Mouse (Mus musculus) MEL (cell line): ENCODE data around the gene Ankrd34c. TPM values are rescaled to one million over a fixed set of nuclear protein-coding genes. Genes with fewer than 3 reads are reported as not detected.
A peak's percentile ranks its signal among the peaks of the same experiment; 100 is the strongest.

Source experiments
- DNase-seq: peaks from one replicate; pipeline ENCODE4 v3.0.0; 2011; ENCODE audit warnings: low read depth, low spot score
- H3K27ac ChIP-seq: 2 replicates; pipeline ENCODE4 v1.5.1; 2012; ENCODE audit warnings: low read depth, mild to moderate bottlenecking, control low read depth, low read length, moderate library complexity; ENCODE audit not compliant: control insufficient read depth
- H3K27me3 ChIP-seq, 2 experiments: fragments of 150-350 bp in 1 of 2; sonication (generic) in 1 of 2; 2 replicates each; pipeline ENCODE4 v1.6.1; 2012; ENCODE audit warnings: low read length in 2 of 2, mild to moderate bottlenecking in 2 of 2, improper control_type of control experiment in 1 of 2, moderate library complexity in 1 of 2; ENCODE audit not compliant: insufficient read depth in 2 of 2, control insufficient read depth in 1 of 2
- H3K36me3 ChIP-seq, 2 experiments: 2 replicates each; pipeline ENCODE4 v1.6.1; 2012 to 2014; ENCODE audit warnings: low read length in 2 of 2, improper control_type of control experiment in 1 of 2, inconsistent platforms in 1 of 2, mild to moderate bottlenecking in 1 of 2; ENCODE audit not compliant: insufficient read depth in 2 of 2, control insufficient read depth in 1 of 2
- H3K4me1 ChIP-seq, 2 experiments: fragments of 150-350 bp in 1 of 2; sonication (generic) in 1 of 2; 2 replicates each; pipeline ENCODE4 v1.6.1; 2012; ENCODE audit warnings: low read length in 2 of 2, improper control_type of control experiment in 1 of 2, mild to moderate bottlenecking in 1 of 2; ENCODE audit not compliant: insufficient read depth in 2 of 2, control insufficient read depth in 1 of 2
- H3K4me3 ChIP-seq, 2 experiments: fragments of 150-350 bp in 1 of 2; sonication (generic) in 1 of 2; 2 replicates each; pipeline ENCODE4 v1.5.1; 2012; ENCODE audit warnings: low read depth in 2 of 2, low read length in 2 of 2, mild to moderate bottlenecking in 2 of 2, moderate library complexity in 2 of 2, control low read depth in 1 of 2, improper control_type of control experiment in 1 of 2; ENCODE audit not compliant: control insufficient read depth in 1 of 2, insufficient read depth in 1 of 2
- H3K79me2 ChIP-seq: 2 replicates; pipeline ENCODE4 v1.6.1; 2012; ENCODE audit warnings: mild to moderate bottlenecking, low read length, moderate library complexity; ENCODE audit not compliant: control insufficient read depth, poor library complexity, insufficient read depth
- H3K9ac ChIP-seq: 2 replicates; pipeline ENCODE4 v1.6.1; 2012; ENCODE audit warnings: low read depth, mild to moderate bottlenecking, control low read depth, low read length, moderate library complexity; ENCODE audit not compliant: control insufficient read depth, poor library complexity, severe bottlenecking
- H3K9me3 ChIP-seq: fragments of 150-350 bp; sonication (generic); replicated peaks from 2 replicates; pipeline ENCODE4 v1.6.1; 2012; ENCODE audit warnings: mild to moderate bottlenecking, low read length, improper control_type of control experiment, moderate library complexity; ENCODE audit not compliant: insufficient read depth
- E2F4 ChIP-seq: IDR thresholded peaks from 2 replicates; pipeline ENCODE4 v1.6.1; 2011; ENCODE audit warnings: low read depth, low read length, improper control_type of control experiment, borderline replicate concordance
- EP300 ChIP-seq, 2 experiments: IDR thresholded peaks; 2 replicates each; pipeline ENCODE4 v1.6.1; 2011; ENCODE audit warnings: improper control_type of control experiment in 2 of 2, low read length in 2 of 2, low read depth in 1 of 2, mild to moderate bottlenecking in 1 of 2
- GABPA ChIP-seq: IDR thresholded peaks from 2 replicates; pipeline ENCODE4 v1.6.1; 2012; ENCODE audit warnings: low read depth, mild to moderate bottlenecking, inconsistent platforms, low read length, improper control_type of control experiment, moderate library complexity
- GATA1 ChIP-seq: IDR thresholded peaks from 2 replicates; pipeline ENCODE4 v1.6.1; 2011; ENCODE audit warnings: low read depth, low read length, improper control_type of control experiment
- HCFC1 ChIP-seq: IDR thresholded peaks from 2 replicates; pipeline ENCODE4 v1.6.1; 2012; ENCODE audit warnings: low read depth, mild to moderate bottlenecking, inconsistent platforms, low read length, improper control_type of control experiment, moderate library complexity
- JUND ChIP-seq: IDR thresholded peaks from 2 replicates; pipeline ENCODE4 v1.6.1; 2011; ENCODE audit warnings: low read depth, mild to moderate bottlenecking, improper control_type of control experiment, low read length
- MAFK ChIP-seq: IDR thresholded peaks from 2 replicates; pipeline ENCODE4 v1.6.1; 2011; ENCODE audit warnings: low read depth, mild to moderate bottlenecking, low read length, improper control_type of control experiment, borderline replicate concordance
- MAX ChIP-seq: IDR thresholded peaks from 2 replicates; pipeline ENCODE4 v1.6.1; 2011; ENCODE audit warnings: low read length, improper control_type of control experiment
- MEF2A ChIP-seq: IDR thresholded peaks from 2 replicates; pipeline ENCODE4 v1.6.1; 2014; ENCODE audit warnings: low read depth, mild to moderate bottlenecking, inconsistent platforms, low read length, improper control_type of control experiment; ENCODE audit not compliant: poor library complexity, insufficient replicate concordance, severe bottlenecking; ENCODE audit errors: extremely low read depth
- MYB ChIP-seq: IDR thresholded peaks from 2 replicates; pipeline ENCODE4 v1.6.1; 2011; ENCODE audit warnings: mild to moderate bottlenecking, low read depth, low read length, improper control_type of control experiment
- NRF1 ChIP-seq: IDR thresholded peaks from 2 replicates; pipeline ENCODE4 v1.6.1; 2014; ENCODE audit warnings: low read depth, mild to moderate bottlenecking, inconsistent platforms, low read length, improper control_type of control experiment, moderate library complexity; ENCODE audit not compliant: poor library complexity, insufficient read depth, severe bottlenecking
- POLR2AphosphoS2 ChIP-seq: IDR thresholded peaks from 2 replicates; pipeline ENCODE4 v1.6.1; 2011; ENCODE audit warnings: low read length, improper control_type of control experiment
- RAD21 ChIP-seq: IDR thresholded peaks from 2 replicates; pipeline ENCODE4 v1.6.1; 2011; ENCODE audit warnings: mild to moderate bottlenecking, low read depth, low read length, improper control_type of control experiment
- RCOR1 ChIP-seq: IDR thresholded peaks from 2 replicates; pipeline ENCODE4 v1.6.1; 2012; ENCODE audit warnings: low read depth, mild to moderate bottlenecking, inconsistent platforms, low read length, improper control_type of control experiment
- TBP ChIP-seq: IDR thresholded peaks from 2 replicates; pipeline ENCODE4 v1.8.0; 2011; ENCODE audit warnings: low read depth, low read length, improper control_type of control experiment
- USF1 ChIP-seq: IDR thresholded peaks from 2 replicates; pipeline ENCODE4 v1.6.1; 2014; ENCODE audit warnings: low read depth, mild to moderate bottlenecking, inconsistent platforms, low read length, improper control_type of control experiment, moderate library complexity
- USF2 ChIP-seq, 2 experiments: IDR thresholded peaks; 2 replicates each; pipeline ENCODE4 v1.6.1; 2011 to 2012; ENCODE audit warnings: improper control_type of control experiment in 2 of 2, low read length in 2 of 2, borderline replicate concordance in 1 of 2, inconsistent platforms in 1 of 2, low read depth in 1 of 2, mild to moderate bottlenecking in 1 of 2; ENCODE audit not compliant: insufficient read depth in 1 of 2
- ZC3H11A ChIP-seq: IDR thresholded peaks from 2 replicates; pipeline ENCODE4 v1.6.1; 2012; ENCODE audit warnings: low read depth, mild to moderate bottlenecking, inconsistent platforms, low read length, improper control_type of control experiment
- ZKSCAN1 ChIP-seq: IDR thresholded peaks from 2 replicates; pipeline ENCODE4 v1.6.1; 2012; ENCODE audit warnings: low read depth, mild to moderate bottlenecking, inconsistent platforms, low read length, improper control_type of control experiment, moderate library complexity
- ZMIZ1 ChIP-seq: IDR thresholded peaks from 2 replicates; pipeline ENCODE4 v1.6.1; 2012; ENCODE audit warnings: low read depth, mild to moderate bottlenecking, inconsistent platforms, low read length, improper control_type of control experiment, moderate library complexity
- ZNF384 ChIP-seq: IDR thresholded peaks from 2 replicates; pipeline ENCODE4 v1.6.1; 2012; ENCODE audit warnings: low read depth, mild to moderate bottlenecking, inconsistent platforms, low read length, improper control_type of control experiment
- polyA plus RNA-seq, 2 experiments: library from polyadenylated mRNA; stranded (reverse) in 1 of 2; unstranded in 1 of 2; fragments of >175 nt in 1 of 2; fragments of >200 nt in 1 of 2; gene quantifications; 2 replicates each; pipeline versions ENCODE4 v1.2.1 to v1.2.4; 2012; ENCODE audit warnings: low replicate concordance in 2 of 2, low read depth in 1 of 2; ENCODE audit not compliant: insufficient read length in 2 of 2, insufficient read depth in 1 of 2, missing spikeins in 1 of 2
- total RNA-seq: library from RNA; depleted of rRNA; stranded (reverse); fragments of 300-350 nt; gene quantifications from 2 replicates; pipeline ENCODE4 v1.2.3, GENCODE M21; 2012

Ankrd34c gene
- total and polyA plus RNA-seq, 3 experiments: not detected

- DNase-seq: no peak
- Histone ChIP-seq H3K4me3 (no peak overlapping the region), H3K27me3 (no peaks in the 10 kb centered on the region), H3K9me3 (no peaks in the 10 kb centered on the region), H3K4me1 (no peaks in the 10 kb centered on the region), H3K79me2 (no peaks in the 10 kb centered on the region), H3K9ac (no peak overlapping the region), H3K36me3 (no peaks in the 10 kb centered on the region), H3K27ac (no peak overlapping the region)
- no peak for TF ChIP-seq NRF1
- no peak for TF ChIP-seq ZMIZ1
- no peak for TF ChIP-seq E2F4
- no peak for TF ChIP-seq ZC3H11A
- TF ChIP-seq JUND: no peak
Observed at GRCm38 (mm10) chr9:89737888-89738287, 387 bp downstream of the Ankrd34c start.

DNA sequence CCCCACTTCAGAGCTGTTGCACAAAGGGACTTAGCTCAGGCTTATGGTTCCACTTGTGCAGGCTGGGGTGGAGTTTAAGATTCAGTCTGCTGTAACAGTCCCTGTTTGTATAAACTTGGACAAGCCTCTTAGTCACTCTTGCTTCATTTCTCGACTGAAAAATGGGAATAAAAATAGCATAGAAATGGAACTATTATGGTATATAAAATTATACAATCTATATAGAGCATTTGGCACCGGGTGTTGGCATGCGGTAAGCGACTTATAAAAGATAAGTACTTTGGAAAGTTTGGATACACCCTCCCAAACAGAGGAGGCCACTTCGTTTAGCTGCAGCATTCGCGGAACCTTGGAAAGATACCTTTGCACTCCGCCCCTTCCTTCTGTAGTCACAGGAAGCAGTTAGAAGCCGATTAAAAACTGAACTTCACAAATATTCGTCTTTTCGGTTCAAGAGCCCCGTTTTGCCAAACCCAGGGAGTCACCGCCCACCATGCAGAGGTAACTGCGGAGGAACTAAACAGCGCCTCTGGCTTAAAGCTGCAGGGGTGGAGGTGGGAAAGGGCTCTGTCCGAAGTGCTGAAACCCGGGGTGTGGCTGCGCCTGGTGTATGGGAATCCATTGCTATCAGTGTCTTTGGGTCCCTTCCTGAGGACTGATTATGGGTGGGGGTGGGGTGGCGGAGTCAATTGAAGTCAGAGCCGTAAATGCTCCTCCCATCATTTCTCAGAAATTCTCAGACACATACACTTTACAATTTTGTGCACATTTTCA lies 1.2 kb downstream of the Ankrd34c start:
- TF ChIP-seq RCOR1 (no peak), TBP (no peak), ZKSCAN1 (no peak), MAFK (no peak), EP300 (IDR thresholded peaks at IDR 0.05; ENCODE audit: low read depth in 1 of 2, low read length in 2 of 2) (no peak), ZNF384 (no peak), USF2 (IDR thresholded peaks at IDR 0.05; ENCODE audit: borderline replicate concordance in 1 of 2, insufficient read depth in 1 of 2, low read depth in 1 of 2, low read length in 2 of 2) (no peak), GATA1 (no peak), RAD21 (no peak), HCFC1 (no peak), ZMIZ1 (no peak), POLR2AphosphoS2 (no peak), MAX (no peak), MEF2A (no peak), GABPA (no peak), USF1 (no peak), MYB (no peak)
- no peaks in the 10 kb centered on the region for H3K4me1 ChIP-seq
- H3K27me3 ChIP-seq: no peaks in the 10 kb centered on the region
- no peaks in the 10 kb centered on the region for H3K9me3 ChIP-seq
- H3K4me3 ChIP-seq: no peak overlapping the region
- H3K9ac ChIP-seq: no peak overlapping the region
- DNase-seq: peak; percentile 9
- H3K27ac ChIP-seq: no peak overlapping the region
- no peaks in the 10 kb centered on the region for H3K36me3 ChIP-seq
- H3K79me2 ChIP-seq: no peaks in the 10 kb centered on the region
